Mouse (Mus musculus) right cerebral cortex, postnatal 14 days (tissue): ENCODE measurements at regions not wholly inside any gene's neighbourhood (a gene's known extent, or its start where the extent isn't known, plus 50 kb on each side); places are given as distances from the start of the nearest gene placed in this dataset.
A peak's percentile ranks its signal among the peaks of the same experiment; 100 is the strongest.

ENCODE experiments used
- DNase-seq: peaks from one replicate; pipeline ENCODE4 v3.0.0; 2022

- DNase-seq, result no peak
Measured at GRCm38 (mm10) chr1:97555565-97555955, 106.3 kb downstream of the D1Ertd622e start.

GRCm38 (mm10) chr1:97554936-97555564 lies 106.8 kb downstream of the D1Ertd622e start:
- peak; percentile 57 for DNase-seq

GRCm38 (mm10) chr1:97553485-97554474 lies 108.1 kb downstream of the D1Ertd622e start:
- no peak for DNase-seq

- DNase-seq, result no peak
Measured at GRCm38 (mm10) chr1:97552886-97553285, 109.0 kb downstream of the D1Ertd622e start.

- no peak for DNase-seq
Measured at GRCm38 (mm10) chr1:97541162-97541493, 120.7 kb downstream of the D1Ertd622e start.

GRCm38 (mm10) chr1:97540291-97541161 lies 121.3 kb downstream of the D1Ertd622e start:
- no peak for DNase-seq

GRCm38 (mm10) chr1:97496915-97497314 lies 165.0 kb downstream of the D1Ertd622e start:
- DNase-seq, result no peak

GRCm38 (mm10) chr1:97479921-97480320 lies 182.0 kb downstream of the D1Ertd622e start:
- no peak for DNase-seq
